Comparison of ENCODE assay signal across 8 mouse cellular contexts in genomic region chr9:108348290-108348680, GRCm38 (mm10). TPM values are rescaled to one million over a fixed set of nuclear protein-coding genes. Genes with fewer than 3 reads are reported as not detected.
DNase-seq lines count a peak whose midpoint lies in the region; ATAC-seq and TF ChIP-seq lines count a peak whose summit lies in the region.

No protein-coding gene starts in this region.

- intact Hi-C loops in left cerebral cortex, postnatal 10 days (cut with DNase I), result no loop called here

- DNase-seq in cerebellum, adult 2 months, result no peak
- no peak for DNase-seq in cerebellum, adult 11-12 months
- no peak for DNase-seq in testis, postnatal 10 days (ENCODE audit: low spot score)
- no peak for DNase-seq in limb, embryonic 11.5 days (ENCODE audit: low spot score)
- DNase-seq in natural killer cell, adult 2 months (ENCODE audit: low spot score in 2 of 2), result no peak
- no peak for DNase-seq in left cerebral cortex, postnatal 10 days (ENCODE audit: extremely low spot score in 1 of 2, low spot score in 2 of 2)

- no peaks in the 10 kb centered on the region for H3K9me3 ChIP-seq in limb, embryonic 11.5 days (ENCODE audit: control insufficient read depth, low read length)
- no peaks in the 10 kb centered on the region for H3K9me3 ChIP-seq in stomach, embryonic 15.5 days

- peak overlapping the region; percentile 89 for H3K4me2 ChIP-seq in limb, embryonic 11.5 days (ENCODE audit: low read depth, severe bottlenecking)
- H3K4me2 ChIP-seq in stomach, embryonic 15.5 days, result peak overlapping the region; percentile 70

- H3K9ac ChIP-seq in limb, embryonic 11.5 days (ENCODE audit: low read length), result peak overlapping the region; percentile 91
- H3K9ac ChIP-seq in stomach, embryonic 15.5 days, result peak overlapping the region; percentile 35

- ATAC-seq in limb, embryonic 11.5 days (ENCODE audit: insufficient number of reproducible peaks, low FRiP score, low TSS enrichment, low read depth), result no peak
- no peak for ATAC-seq in stomach, embryonic 15.5 days (ENCODE audit: insufficient read depth, low FRiP score, low read depth)

- no peak for TF ChIP-seq CTCF in cerebellum, adult 2 months (IDR thresholded peaks at IDR 0.05; ENCODE audit: borderline replicate concordance, insufficient read depth, low read depth, low read length)
- no peak for TF ChIP-seq CTCF in testis, adult 2 months (IDR thresholded peaks at IDR 0.05; ENCODE audit: control insufficient read depth, insufficient read depth, insufficient replicate concordance, low read depth, low read length)

- peak overlapping the region; percentile 96 for H3K4me3 ChIP-seq in cerebellum, adult 2 months (replicated peaks; ENCODE audit: insufficient read depth, low read depth, low read length)
- H3K4me3 ChIP-seq in testis, adult 2 months (ENCODE audit: control insufficient read depth, low read depth, low read length), result peak overlapping the region; percentile 97
- peak overlapping the region; percentile 86 for H3K4me3 ChIP-seq in limb, embryonic 11.5 days (ENCODE audit: low read depth, low read length)
- H3K4me3 ChIP-seq in stomach, embryonic 15.5 days (replicated peaks), result peak overlapping the region; percentile 96

- WGBS in cerebellum, adult 2 months, result 1% methylated on average over 14 of the region's 14 CpGs
- 7% methylated on average over 14 of the region's 14 CpGs for WGBS in limb, embryonic 11.5 days
- 4% methylated on average over 14 of the region's 14 CpGs for WGBS in stomach, embryonic 15.5 days

- H3K4me1 ChIP-seq in cerebellum, adult 2 months (ENCODE audit: control insufficient read depth, insufficient read depth, low read length), result 0 out of 2 replicates have a peak, but pooled peaks cover 2% of the 10 kb centered on the region
- peaks cover 9% of the 10 kb centered on the region for H3K4me1 ChIP-seq in testis, adult 2 months (ENCODE audit: control insufficient read depth, insufficient read depth, low read length)
- no peaks in the 10 kb centered on the region for H3K4me1 ChIP-seq in limb, embryonic 11.5 days (ENCODE audit: control insufficient read depth, insufficient read depth, low read length)
- peaks cover 9% of the 10 kb centered on the region; the same call in 1 of the 2 replicates for H3K4me1 ChIP-seq in stomach, embryonic 15.5 days

- H3K27me3 ChIP-seq in cerebellum, adult 2 months (ENCODE audit: control insufficient read depth, insufficient read depth, low read length), result no peaks in the 10 kb centered on the region; the same call in 1 of the 2 replicates
- H3K27me3 ChIP-seq in testis, adult 2 months (ENCODE audit: control insufficient read depth, insufficient read depth, low read length), result no peaks in the 10 kb centered on the region
- no peaks in the 10 kb centered on the region for H3K27me3 ChIP-seq in limb, embryonic 11.5 days (ENCODE audit: control insufficient read depth, insufficient read depth, low read length)
- H3K27me3 ChIP-seq in stomach, embryonic 15.5 days (replicated peaks), result no peaks in the 10 kb centered on the region

- no peak for TF ChIP-seq POLR2A in cerebellum, adult 2 months (IDR thresholded peaks at IDR 0.05; ENCODE audit: borderline replicate concordance, insufficient read depth, low read length)
- TF ChIP-seq POLR2A in testis, adult 2 months (IDR thresholded peaks at IDR 0.05; ENCODE audit: control insufficient read depth, low read depth, low read length), result no peak

- no peak overlapping the region for H3K27ac ChIP-seq in cerebellum, adult 2 months (ENCODE audit: insufficient read depth, low read length)
- H3K27ac ChIP-seq in testis, adult 2 months (ENCODE audit: control insufficient read depth, insufficient read depth, low read depth, low read length), result no peak overlapping the region; the same call in 1 of the 2 replicates
- H3K27ac ChIP-seq in limb, embryonic 11.5 days (replicated peaks; ENCODE audit: low read depth, low read length), result peak overlapping the region; percentile 15; the same call in 1 of the 2 replicates
- peak overlapping the region; percentile 88; the same call in 1 of the 2 replicates for H3K27ac ChIP-seq in stomach, embryonic 15.5 days

- peaks cover 2% of the 10 kb centered on the region; the same call in 1 of the 2 replicates for H3K36me3 ChIP-seq in testis, adult 2 months (ENCODE audit: control insufficient read depth, insufficient read depth, low read length)
- H3K36me3 ChIP-seq in limb, embryonic 11.5 days (ENCODE audit: control insufficient read depth, insufficient read depth, low read length), result peaks cover 20% of the 10 kb centered on the region
- H3K36me3 ChIP-seq in stomach, embryonic 15.5 days, result peaks cover 32% of the 10 kb centered on the region

RNA-seq across cellular contexts. Expression of gene Usp4, which starts 0.6 kb away (rescaled TPM):
- 97.5 and 104 TPM in 2 replicates for polyA plus RNA-seq in cerebellum, adult 2 months (2012; rRNA removed)
- polyA plus RNA-seq in testis, adult 2 months (2012; rRNA removed), result 115 and 116 TPM in 2 replicates
- 130 and 133 TPM in 2 replicates for polyA plus RNA-seq in limb, embryonic 11.5 days (2014; fragmentation: Nextera tagmentation; extraction: Ambion mirVana)
- polyA plus RNA-seq in stomach, embryonic 15.5 days (2015; fragmentation: Nextera tagmentation; extraction: Ambion mirVana), result 85.6 and 92.2 TPM in 2 replicates
- 100 to 1,000 TPM; 122 to 125 TPM for total RNA-seq in left cerebral cortex, postnatal 10 days (2021)

RNA-seq across cellular contexts. Expression of gene Gpx1, which starts 9.6 kb away (rescaled TPM):
- polyA plus RNA-seq in cerebellum, adult 2 months (2012; rRNA removed), result 247 and 249 TPM in 2 replicates
- polyA plus RNA-seq in testis, adult 2 months (2012; rRNA removed), result 64.0 and 88.9 TPM in 2 replicates
- polyA plus RNA-seq in limb, embryonic 11.5 days (2014; fragmentation: Nextera tagmentation; extraction: Ambion mirVana), result 798 and 887 TPM in 2 replicates
- polyA plus RNA-seq in stomach, embryonic 15.5 days (2015; fragmentation: Nextera tagmentation; extraction: Ambion mirVana), result 998 and 1,171 TPM in 2 replicates
- total RNA-seq in left cerebral cortex, postnatal 10 days (2021), result 10 to 100 TPM; 91.2 to 92.6 TPM

RNA-seq across cellular contexts. Expression of gene Tcta, which starts 42.3 kb away (rescaled TPM):
- polyA plus RNA-seq in cerebellum, adult 2 months (2012; rRNA removed), result 55.2 and 58.9 TPM in 2 replicates
- polyA plus RNA-seq in testis, adult 2 months (2012; rRNA removed), result 40.4 and 42.0 TPM in 2 replicates
- 14.8 and 15.8 TPM in 2 replicates for polyA plus RNA-seq in limb, embryonic 11.5 days (2014; fragmentation: Nextera tagmentation; extraction: Ambion mirVana)
- 40.0 and 42.1 TPM in 2 replicates for polyA plus RNA-seq in stomach, embryonic 15.5 days (2015; fragmentation: Nextera tagmentation; extraction: Ambion mirVana)
- total RNA-seq in left cerebral cortex, postnatal 10 days (2021), result 10 to 100 TPM; 58.0 to 59.3 TPM

RNA-seq across cellular contexts. Expression of gene Rhoa, which starts 42.4 kb away (rescaled TPM):
- polyA plus RNA-seq in cerebellum, adult 2 months (2012; rRNA removed), result 198 and 201 TPM in 2 replicates
- 34.8 and 40.5 TPM in 2 replicates for polyA plus RNA-seq in testis, adult 2 months (2012; rRNA removed)
- 249 and 319 TPM in 2 replicates for polyA plus RNA-seq in limb, embryonic 11.5 days (2014; fragmentation: Nextera tagmentation; extraction: Ambion mirVana)
- 452 and 455 TPM in 2 replicates for polyA plus RNA-seq in stomach, embryonic 15.5 days (2015; fragmentation: Nextera tagmentation; extraction: Ambion mirVana)
- 100 to 1,000 TPM; 209 to 216 TPM for total RNA-seq in left cerebral cortex, postnatal 10 days (2021)

RNA-seq across cellular contexts. Expression of gene 1700102P08Rik, which starts 44.3 kb away (rescaled TPM):
- 1.3 and 1.7 TPM in 2 replicates for polyA plus RNA-seq in cerebellum, adult 2 months (2012; rRNA removed)
- polyA plus RNA-seq in testis, adult 2 months (2012; rRNA removed), result 72.2 and 91.0 TPM in 2 replicates
- polyA plus RNA-seq in limb, embryonic 11.5 days (2014; fragmentation: Nextera tagmentation; extraction: Ambion mirVana), result 0.57 and 0.87 TPM in 2 replicates
- 0.54 and 0.82 TPM in 2 replicates for polyA plus RNA-seq in stomach, embryonic 15.5 days (2015; fragmentation: Nextera tagmentation; extraction: Ambion mirVana)
- 1 to 10 TPM; 1.4 to 2.1 TPM for total RNA-seq in left cerebral cortex, postnatal 10 days (2021)

Comparison
In these comparisons a context has a peak if more than half of its experiments do, and no peak if none do; other contexts are left out.
1. H3K27ac ChIP-seq: peak in limb, embryonic 11.5 days (single experiment) and stomach, embryonic 15.5 days (single experiment); none in cerebellum, adult 2 months (single experiment) and testis, adult 2 months (single experiment).
2. Peak in every context shown above with its lines, with median percentiles within 50 percentile points of each other: H3K4me3 ChIP-seq.